Mouse (Mus musculus) olfactory bulb, adult 2 months (tissue): ENCODE measurements around the gene Ptprn. TPM values are rescaled to one million over a fixed set of nuclear protein-coding genes. Genes with fewer than 3 reads are reported as not detected.

Source experiments
- H3K27ac ChIP-seq: fragments of 200-500 bp; 2 replicates; pipeline ENCODE4 v1.5.1; 2012; ENCODE audit warnings: low read depth, low read length; ENCODE audit not compliant: insufficient read depth
- H3K4me1 ChIP-seq: fragments of 200-500 bp; 2 replicates; pipeline ENCODE4 v1.6.1; 2012; ENCODE audit warnings: low read length; ENCODE audit not compliant: control insufficient read depth, insufficient read depth
- H3K4me3 ChIP-seq: fragments of 200-500 bp; 2 replicates; pipeline ENCODE4 v1.5.1; 2012; ENCODE audit warnings: mild to moderate bottlenecking, low read depth, low read length, moderate library complexity; ENCODE audit not compliant: insufficient read depth
- CTCF ChIP-seq: fragments of 200-500 bp; IDR thresholded peaks from 2 replicates; pipeline ENCODE4 v1.5.1; 2012; ENCODE audit warnings: low read depth, mild to moderate bottlenecking, low read length, moderate library complexity; ENCODE audit not compliant: insufficient read depth
- POLR2A ChIP-seq: fragments of 200-500 bp; IDR thresholded peaks from 2 replicates; pipeline ENCODE4 v1.6.1; 2012; ENCODE audit warnings: mild to moderate bottlenecking, low read depth, low read length, moderate library complexity; ENCODE audit not compliant: insufficient read depth
- WGBS: fragments of 180-500 bp; shearing (Covaris S2); methylation state at CpG from one replicate; pipeline ENCODE4 v1.1.7; 2018; 5-methylcytosine and 5-hydroxymethylcytosine counted together
- polyA plus RNA-seq: library from polyadenylated mRNA; stranded (reverse); fragments of >200 nt; gene quantifications from 2 replicates; pipeline ENCODE4 v1.2.4, GENCODE M21; 2012; ENCODE audit warnings: low replicate concordance; ENCODE audit not compliant: missing spikeins, insufficient read depth, insufficient read length

The Ptprn gene
- polyA plus RNA-seq = not detected in 2 replicates

- WGBS = 6% methylated on average over 32 of the region's 32 CpGs
- TF ChIP-seq POLR2A = peak; percentile 45; the same call in 1 of the 2 replicates
- TF ChIP-seq CTCF = peak; percentile 34; the same call in 1 of the 2 replicates
- Histone ChIP-seq H3K27ac (peak within 1 kb of the TSS; percentile 95), H3K4me3 (peak within 1 kb of the TSS; percentile 87), H3K4me1 (peaks cover 4% of the 10 kb centered on the region)
These were observed at the start of gene Ptprn for GRCm38 (mm10) chr1:75264091-75264880. Gene Ptprn, minus strand, starts transcription at chr1:75264502.

- H3K27ac ChIP-seq = no peak overlapping the region
- no peak for TF ChIP-seq POLR2A
- no peak for TF ChIP-seq CTCF
- peaks cover 10% of the 10 kb centered on the region for H3K4me1 ChIP-seq
- WGBS = 93% methylated on average over 6 of the region's 6 CpGs
- no peak overlapping the region for H3K4me3 ChIP-seq
These were observed 47.4 kb upstream of the Ptprn start for GRCm38 (mm10) chr1:75311694-75312093.

GRCm38 (mm10) chr1:75304662-75305061, 40.4 kb upstream of the Ptprn start:
- WGBS = 79% methylated on average over 2 of the region's 2 CpGs

GRCm38 (mm10) chr1:75294294-75294693, 30.0 kb upstream of the Ptprn start:
- TF ChIP-seq POLR2A (no peak), CTCF (no peak)
- Histone ChIP-seq H3K4me3 (no peak overlapping the region), H3K27ac (no peak overlapping the region), H3K4me1 (peaks cover 29% of the 10 kb centered on the region)
- 59% methylated on average over 5 of the region's 5 CpGs for WGBS

More at GRCm38 (mm10) chr1:75304662-75305061, 40.4 kb upstream of the Ptprn start:
- H3K4me3 ChIP-seq = no peak overlapping the region
- H3K27ac ChIP-seq = no peak overlapping the region
- TF ChIP-seq CTCF = no peak
- no peak for TF ChIP-seq POLR2A
- H3K4me1 ChIP-seq = no peaks in the 10 kb centered on the region

GRCm38 (mm10) chr1:75293331-75293701, 29.0 kb upstream of the Ptprn start:
- H3K27ac ChIP-seq = peak overlapping the region; percentile 64; the same call in 1 of the 2 replicates
- 88% methylated on average over 5 of the region's 5 CpGs for WGBS
- TF ChIP-seq CTCF (no peak), POLR2A (no peak)

GRCm38 (mm10) chr1:75292476-75293330, 28.4 kb upstream of the Ptprn start:
- no peak overlapping the region for H3K4me3 ChIP-seq
- WGBS = 38% methylated on average over 12 of the region's 12 CpGs
- peaks cover 33% of the 10 kb centered on the region for H3K4me1 ChIP-seq
- H3K27ac ChIP-seq = peak overlapping the region; percentile 64
- no peak for TF ChIP-seq POLR2A
- TF ChIP-seq CTCF = no peak

More at GRCm38 (mm10) chr1:75293331-75293701, 29.0 kb upstream of the Ptprn start:
- peaks cover 33% of the 10 kb centered on the region for H3K4me1 ChIP-seq
- H3K4me3 ChIP-seq = no peak overlapping the region

GRCm38 (mm10) chr1:75291321-75291720, 27.0 kb upstream of the Ptprn start:
- WGBS = 91% methylated on average over 8 of the region's 8 CpGs
- no peak overlapping the region for H3K27ac ChIP-seq

GRCm38 (mm10) chr1:75290582-75290981, 26.3 kb upstream of the Ptprn start:
- TF ChIP-seq POLR2A (no peak), CTCF (no peak)
- Histone ChIP-seq H3K27ac (no peak overlapping the region), H3K4me3 (no peak overlapping the region), H3K4me1 (peaks cover 33% of the 10 kb centered on the region)

More at GRCm38 (mm10) chr1:75291321-75291720, 27.0 kb upstream of the Ptprn start:
- peaks cover 33% of the 10 kb centered on the region for H3K4me1 ChIP-seq
- TF ChIP-seq CTCF (no peak), POLR2A (no peak)
- no peak overlapping the region for H3K4me3 ChIP-seq

- peaks cover 33% of the 10 kb centered on the region for H3K4me1 ChIP-seq
- TF ChIP-seq POLR2A (no peak), CTCF (no peak)
- 22% methylated on average over 8 of the region's 8 CpGs for WGBS
- no peak overlapping the region for H3K4me3 ChIP-seq
- peak overlapping the region; percentile 68 for H3K27ac ChIP-seq
These were observed 25.7 kb upstream of the Ptprn start for GRCm38 (mm10) chr1:75289888-75290431.
